Mouse (Mus musculus) spleen, postnatal 14 days (tissue): ENCODE measurements around the gene Cfap70.

Experiments
- DNase-seq, 2 experiments: peaks; one replicate each; pipeline ENCODE4 v3.0.0; 2021 to 2022; ENCODE audit warnings: low spot score in 2 of 2

Cfap70 gene

GRCm38 (mm10) chr14:20451765-20452331 lies at the start of gene Cfap70:
Gene Cfap70 (minus strand): TSS chr14:20452226.
- DNase-seq, result peak; percentile 19 to 59

GRCm38 (mm10) chr14:20499982-20500381 lies 48.0 kb upstream of the Cfap70 start:
- DNase-seq, result no peak

GRCm38 (mm10) chr14:20496603-20497002 lies 44.6 kb upstream of the Cfap70 start, which contains the start of gene Mss51:
Gene Mss51 (minus strand): TSS chr14:20496901.
- no peak for DNase-seq

GRCm38 (mm10) chr14:20486031-20486430 lies 34.0 kb upstream of the Cfap70 start:
- no peak for DNase-seq

GRCm38 (mm10) chr14:20482051-20482751 lies 30.2 kb upstream of the Cfap70 start:
- DNase-seq, result no peak

- DNase-seq, result peak in 1 of 2 experiments; percentile 21
Observed at GRCm38 (mm10) chr14:20481211-20481610, 29.2 kb upstream of the Cfap70 start.

- DNase-seq, result no peak
Observed at GRCm38 (mm10) chr14:20480195-20480579, 28.2 kb upstream of the Cfap70 start.

- peak; percentile 59 to 64 for DNase-seq
Observed at GRCm38 (mm10) chr14:20479291-20480194, 27.5 kb upstream of the Cfap70 start, which contains the start of gene Anxa7. Gene Anxa7 (minus strand): TSS chr14:20480133.

- peak in 1 of 2 experiments; percentile 9 for DNase-seq
Observed at GRCm38 (mm10) chr14:20478801-20479200, 26.8 kb upstream of the Cfap70 start.

- no peak for DNase-seq
Observed at GRCm38 (mm10) chr14:20478385-20478784, 26.4 kb upstream of the Cfap70 start.

GRCm38 (mm10) chr14:20477261-20478025 lies 25.4 kb upstream of the Cfap70 start:
- DNase-seq, result no peak

- DNase-seq, result no peak
Observed at GRCm38 (mm10) chr14:20460216-20460615, 8.2 kb upstream of the Cfap70 start.

- DNase-seq, result no peak
Observed at GRCm38 (mm10) chr14:20458378-20458777, 6.4 kb upstream of the Cfap70 start.

GRCm38 (mm10) chr14:20452929-20453328 lies 903 bp upstream of the Cfap70 start:
- no peak for DNase-seq

GRCm38 (mm10) chr14:20451302-20451701 lies 724 bp downstream of the Cfap70 start:
- no peak for DNase-seq

- DNase-seq, result no peak
Observed at GRCm38 (mm10) chr14:20447209-20447608, 4.8 kb downstream of the Cfap70 start.

- no peak for DNase-seq
Observed at GRCm38 (mm10) chr14:20442252-20442651, 9.8 kb downstream of the Cfap70 start.

GRCm38 (mm10) chr14:20436976-20437375 lies 15.1 kb downstream of the Cfap70 start:
- no peak for DNase-seq

- DNase-seq, result no peak
Observed at GRCm38 (mm10) chr14:20432420-20432819, 19.6 kb downstream of the Cfap70 start.

- no peak for DNase-seq
Observed at GRCm38 (mm10) chr14:20431726-20432125, 20.3 kb downstream of the Cfap70 start.

GRCm38 (mm10) chr14:20429833-20430232 lies 22.2 kb downstream of the Cfap70 start:
- no peak for DNase-seq

- DNase-seq, result no peak
Observed at GRCm38 (mm10) chr14:20428593-20428992, 23.4 kb downstream of the Cfap70 start.
